Mouse (Mus musculus) MEL (cell line): ENCODE results near the gene Srrm3. TPM values are rescaled to one million over a fixed set of nuclear protein-coding genes. Genes with fewer than 3 reads are reported as not detected.

Experiments used
- DNase-seq: peaks from one replicate; pipeline ENCODE4 v3.0.0; 2011; ENCODE audit warnings: low read depth, low spot score
- H3K27ac ChIP-seq: 2 replicates; pipeline ENCODE4 v1.5.1; 2012; ENCODE audit warnings: low read depth, mild to moderate bottlenecking, control low read depth, low read length, moderate library complexity; ENCODE audit not compliant: control insufficient read depth
- H3K27me3 ChIP-seq, 2 experiments: fragments of 150-350 bp in 1 of 2; sonication (generic) in 1 of 2; 2 replicates each; pipeline ENCODE4 v1.6.1; 2012; ENCODE audit warnings: low read length in 2 of 2, mild to moderate bottlenecking in 2 of 2, improper control_type of control experiment in 1 of 2, moderate library complexity in 1 of 2; ENCODE audit not compliant: insufficient read depth in 2 of 2, control insufficient read depth in 1 of 2
- H3K36me3 ChIP-seq, 2 experiments: 2 replicates each; pipeline ENCODE4 v1.6.1; 2012 to 2014; ENCODE audit warnings: low read length in 2 of 2, improper control_type of control experiment in 1 of 2, inconsistent platforms in 1 of 2, mild to moderate bottlenecking in 1 of 2; ENCODE audit not compliant: insufficient read depth in 2 of 2, control insufficient read depth in 1 of 2
- H3K4me1 ChIP-seq, 2 experiments: fragments of 150-350 bp in 1 of 2; sonication (generic) in 1 of 2; 2 replicates each; pipeline ENCODE4 v1.6.1; 2012; ENCODE audit warnings: low read length in 2 of 2, improper control_type of control experiment in 1 of 2, mild to moderate bottlenecking in 1 of 2; ENCODE audit not compliant: insufficient read depth in 2 of 2, control insufficient read depth in 1 of 2
- H3K4me3 ChIP-seq, 2 experiments: fragments of 150-350 bp in 1 of 2; sonication (generic) in 1 of 2; 2 replicates each; pipeline ENCODE4 v1.5.1; 2012; ENCODE audit warnings: low read depth in 2 of 2, low read length in 2 of 2, mild to moderate bottlenecking in 2 of 2, moderate library complexity in 2 of 2, control low read depth in 1 of 2, improper control_type of control experiment in 1 of 2; ENCODE audit not compliant: control insufficient read depth in 1 of 2, insufficient read depth in 1 of 2
- H3K79me2 ChIP-seq: 2 replicates; pipeline ENCODE4 v1.6.1; 2012; ENCODE audit warnings: mild to moderate bottlenecking, low read length, moderate library complexity; ENCODE audit not compliant: control insufficient read depth, poor library complexity, insufficient read depth
- H3K9ac ChIP-seq: 2 replicates; pipeline ENCODE4 v1.6.1; 2012; ENCODE audit warnings: low read depth, mild to moderate bottlenecking, control low read depth, low read length, moderate library complexity; ENCODE audit not compliant: control insufficient read depth, poor library complexity, severe bottlenecking
- H3K9me3 ChIP-seq: fragments of 150-350 bp; sonication (generic); replicated peaks from 2 replicates; pipeline ENCODE4 v1.6.1; 2012; ENCODE audit warnings: mild to moderate bottlenecking, low read length, improper control_type of control experiment, moderate library complexity; ENCODE audit not compliant: insufficient read depth
- MYC ChIP-seq: IDR thresholded peaks from 2 replicates; pipeline ENCODE4 v1.6.1; 2011; ENCODE audit warnings: low read depth, mild to moderate bottlenecking, low read length, improper control_type of control experiment, moderate library complexity
- POLR2AphosphoS5 ChIP-seq: IDR thresholded peaks from 2 replicates; pipeline ENCODE4 v1.6.1; 2012; ENCODE audit warnings: low read depth, borderline replicate concordance, mild to moderate bottlenecking, inconsistent platforms, low read length, moderate library complexity, mixed read lengths
- TCF12 ChIP-seq: IDR thresholded peaks from 2 replicates; pipeline ENCODE4 v1.6.1; 2014; ENCODE audit warnings: low read depth, mild to moderate bottlenecking, inconsistent platforms, low read length, improper control_type of control experiment, moderate library complexity
- polyA plus RNA-seq, 2 experiments: library from polyadenylated mRNA; stranded (reverse) in 1 of 2; unstranded in 1 of 2; fragments of >175 nt in 1 of 2; fragments of >200 nt in 1 of 2; gene quantifications; 2 replicates each; pipeline versions ENCODE4 v1.2.1 to v1.2.4; 2012; ENCODE audit warnings: low replicate concordance in 2 of 2, low read depth in 1 of 2; ENCODE audit not compliant: insufficient read length in 2 of 2, insufficient read depth in 1 of 2, missing spikeins in 1 of 2
- total RNA-seq: library from RNA; depleted of rRNA; stranded (reverse); fragments of 300-350 nt; gene quantifications from 2 replicates; pipeline ENCODE4 v1.2.3, GENCODE M21; 2012; rRNA removed

The Srrm3 gene
- total and polyA plus RNA-seq, 3 experiments, result not detected

DNA sequence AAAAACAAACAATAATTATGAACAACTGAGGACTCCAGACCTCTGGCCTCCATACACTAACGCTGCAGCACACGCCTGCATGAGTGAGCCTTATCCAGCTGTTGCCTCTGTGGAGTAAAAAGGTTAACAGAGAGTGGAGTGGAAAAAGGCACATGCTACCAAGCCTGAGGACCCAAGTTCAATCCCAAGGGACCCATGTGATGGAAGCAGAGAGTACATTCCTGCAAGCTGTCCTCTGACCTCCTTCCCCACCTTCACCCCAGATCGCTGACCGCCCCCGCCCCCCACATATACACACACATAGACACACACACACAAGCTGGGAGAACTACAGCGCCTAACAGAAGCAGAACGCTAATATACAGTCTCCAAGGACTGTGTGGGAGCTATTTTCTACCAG lies 117.2 kb downstream of the Srrm3 start:
- H3K27ac ChIP-seq, result no peak overlapping the region
- TF ChIP-seq TCF12, result no peak
- TF ChIP-seq POLR2AphosphoS5, result no peak
- no peak for TF ChIP-seq MYC
- TF ChIP-seq, all 39 proteins: peak for 0
- no peaks in the 10 kb centered on the region for H3K9me3 ChIP-seq
- H3K9ac ChIP-seq, result no peak overlapping the region
- no peak overlapping the region for H3K4me3 ChIP-seq
- DNase-seq, result no peak
- H3K4me1 ChIP-seq, result peaks cover 0 to under 1% of the 10 kb centered on the region in 2 experiments; a peak in 1 of 4 replicates
- no peaks in the 10 kb centered on the region for H3K27me3 ChIP-seq
- H3K36me3 ChIP-seq, result peaks cover 3 to 39% of the 10 kb centered on the region in 2 experiments; a peak in 3 of 4 replicates
- H3K79me2 ChIP-seq, result peaks cover 78% of the 10 kb centered on the region

Other genes starting within 250 kb of the Srrm3 start
- gene Ccl26, start 243.3 kb upstream of the Srrm3 start, total RNA-seq, result not detected in 2 replicates
- gene Ccl26, start 243.3 kb upstream of the Srrm3 start, polyA plus RNA-seq, result not detected
- not detected in 2 replicates for gene Ccl24, start 233.8 kb upstream of the Srrm3 start, total RNA-seq
- gene Ccl24, start 233.8 kb upstream of the Srrm3 start, polyA plus RNA-seq, result not detected
- 4.2 and 4.9 TPM in 2 replicates for gene Rhbdd2, start 174.3 kb upstream of the Srrm3 start, total RNA-seq
- gene Rhbdd2, start 174.3 kb upstream of the Srrm3 start, polyA plus RNA-seq, result 10 to 100 TPM in 1 of 2 experiments, not detected in 1; 29.1 TPM
- gene Por, start 136.9 kb upstream of the Srrm3 start, total RNA-seq, result 40.3 and 40.4 TPM in 2 replicates
- 10 to 100 TPM in 1 of 2 experiments, not detected in 1; 64.4 TPM for gene Por, start 136.9 kb upstream of the Srrm3 start, polyA plus RNA-seq
- gene Tmem120a, start 62.4 kb upstream of the Srrm3 start, total RNA-seq, result 19.6 and 20.2 TPM in 2 replicates
- gene Tmem120a, start 62.4 kb upstream of the Srrm3 start, polyA plus RNA-seq, result 10 to 100 TPM in 1 of 2 experiments, not detected in 1; 38.8 TPM
- gene Styxl1, start 28.5 kb upstream of the Srrm3 start, total RNA-seq, result not detected in 2 replicates
- under 1 TPM in 1 of 2 experiments, not detected in 1; 0.17 TPM for gene Styxl1, start 28.5 kb upstream of the Srrm3 start, polyA plus RNA-seq
- gene Mdh2, start 28.4 kb upstream of the Srrm3 start, total RNA-seq, result 207 and 241 TPM in 2 replicates
- gene Mdh2, start 28.4 kb upstream of the Srrm3 start, polyA plus RNA-seq, result 1,000 to 10,000 TPM in 1 of 2 experiments, 100 to 1,000 TPM in 1; 465 to 1,097 TPM
- gene Hspb1, start 81.0 kb downstream of the Srrm3 start, total RNA-seq, result not detected in 2 replicates
- gene Hspb1, start 81.0 kb downstream of the Srrm3 start, polyA plus RNA-seq, result not detected
- 109 and 116 TPM in 2 replicates for gene Ywhag, start 127.7 kb downstream of the Srrm3 start, total RNA-seq
- gene Ywhag, start 127.7 kb downstream of the Srrm3 start, polyA plus RNA-seq, result 100 to 1,000 TPM; 268 to 295 TPM
- 0.95 and 1.1 TPM in 2 replicates for gene Ssc4d, start 167.6 kb downstream of the Srrm3 start, total RNA-seq
- gene Ssc4d, start 167.6 kb downstream of the Srrm3 start, polyA plus RNA-seq, result 1 to 10 TPM in 1 of 2 experiments, not detected in 1; 2.1 TPM
- not detected in 2 replicates for gene Zp3, start 173.2 kb downstream of the Srrm3 start, total RNA-seq
- not detected for gene Zp3, start 173.2 kb downstream of the Srrm3 start, polyA plus RNA-seq
- 11.4 and 11.9 TPM in 2 replicates for gene Dtx2, start 187.9 kb downstream of the Srrm3 start, total RNA-seq
- 10 to 100 TPM in 1 of 2 experiments, not detected in 1; 17.2 TPM for gene Dtx2, start 187.9 kb downstream of the Srrm3 start, polyA plus RNA-seq
- gene Upk3b, start 231.6 kb downstream of the Srrm3 start, total RNA-seq, result not detected in 2 replicates
- gene Upk3b, start 231.6 kb downstream of the Srrm3 start, polyA plus RNA-seq, result not detected
- not detected in 2 replicates for gene Upk3bl, start 247.6 kb downstream of the Srrm3 start, total RNA-seq
- not detected for gene Upk3bl, start 247.6 kb downstream of the Srrm3 start, polyA plus RNA-seq